Mouse (Mus musculus) macrophage (primary cell): ENCODE results near the gene St7. TPM values are rescaled to one million over a fixed set of nuclear protein-coding genes. Genes with fewer than 3 reads are reported as not detected.

Experiments
- H3K27ac ChIP-seq: fragments of 350-480 bp; formaldehyde crosslinking; 2 replicates; pipeline ENCODE4 v1.9.0; 2021
- H3K36me3 ChIP-seq: fragments of 350-480 bp; formaldehyde crosslinking; 2 replicates; pipeline ENCODE4 v1.9.0; 2021; ENCODE audit errors: inconsistent target
- H3K4me3 ChIP-seq: fragments of 350-480 bp; formaldehyde crosslinking; 2 replicates; pipeline ENCODE4 v1.9.0; 2021; ENCODE audit errors: inconsistent target
- H3K79me2 ChIP-seq: fragments of 350-480 bp; formaldehyde crosslinking; 2 replicates; pipeline ENCODE4 v1.9.0; 2021; ENCODE audit errors: inconsistent target
- whole genome bisulfite sequencing: methylation state at CpG from one replicate; pipeline ENCODE4 v1.1.7; 2026; ENCODE audit warnings: inconsistent platforms; ENCODE audit not compliant: missing documents; 5-methylcytosine and 5-hydroxymethylcytosine counted together
- polyA plus RNA-seq: library from polyadenylated mRNA; stranded (reverse); fragments of 250-400 nt; gene quantifications from 3 replicates; pipeline ENCODE4 v1.2.4, GENCODE M21; 2018; ENCODE audit warnings: inconsistent platforms

The St7 gene
- polyA plus RNA-seq, 1 experiment from 2014 or later = 8.0 TPM

GRCm38 (mm10) chr6:17931835-17932234 lies 239.1 kb downstream of the St7 start:
- no peaks in the 10 kb centered on the region for H3K36me3 ChIP-seq
- WGBS = 93% methylated on average over 7 of the region's 7 CpGs
- no peak overlapping the region for H3K27ac ChIP-seq
- H3K4me3 ChIP-seq = no peak overlapping the region
- H3K79me2 ChIP-seq = no peaks in the 10 kb centered on the region

- Histone ChIP-seq H3K79me2 (no peaks in the 10 kb centered on the region), H3K4me3 (no peak overlapping the region), H3K27ac (no peak overlapping the region), H3K36me3 (no peaks in the 10 kb centered on the region)
- 94% methylated on average over 8 of the region's 8 CpGs for WGBS
Measured at GRCm38 (mm10) chr6:17932806-17933205, 240.1 kb downstream of the St7 start.

GRCm38 (mm10) chr6:17938631-17939346 lies 246.1 kb downstream of the St7 start:
- Histone ChIP-seq H3K27ac (no peak overlapping the region), H3K4me3 (no peak overlapping the region), H3K79me2 (no peaks in the 10 kb centered on the region), H3K36me3 (no peaks in the 10 kb centered on the region)
- WGBS = 92% methylated on average over 11 of the region's 11 CpGs

GRCm38 (mm10) chr6:17941916-17942315 lies 249.2 kb downstream of the St7 start:
- H3K36me3 ChIP-seq = no peaks in the 10 kb centered on the region
- no peaks in the 10 kb centered on the region for H3K79me2 ChIP-seq
- no peak overlapping the region for H3K4me3 ChIP-seq
- 86% methylated on average over 2 of the region's 2 CpGs for WGBS
- H3K27ac ChIP-seq = no peak overlapping the region

- Histone ChIP-seq H3K36me3 (no peaks in the 10 kb centered on the region), H3K27ac (no peak overlapping the region), H3K79me2 (no peaks in the 10 kb centered on the region), H3K4me3 (no peak overlapping the region)
- 76% methylated on average over 7 of the region's 7 CpGs for WGBS
Measured at GRCm38 (mm10) chr6:17942344-17942743, 249.6 kb downstream of the St7 start.

GRCm38 (mm10) chr6:17943877-17944617 lies 251.3 kb downstream of the St7 start:
- Histone ChIP-seq H3K79me2 (no peaks in the 10 kb centered on the region), H3K36me3 (no peaks in the 10 kb centered on the region), H3K4me3 (no peak overlapping the region), H3K27ac (no peak overlapping the region)
- 85% methylated on average over 9 of the region's 9 CpGs for WGBS

- Histone ChIP-seq H3K4me3 (no peak overlapping the region), H3K79me2 (no peaks in the 10 kb centered on the region), H3K27ac (no peak overlapping the region), H3K36me3 (no peaks in the 10 kb centered on the region)
- WGBS = 76% methylated on average over 5 of the region's 5 CpGs
Measured at GRCm38 (mm10) chr6:17946456-17946855, 253.7 kb downstream of the St7 start.

GRCm38 (mm10) chr6:17947130-17947831 lies 254.5 kb downstream of the St7 start:
- H3K79me2 ChIP-seq = no peaks in the 10 kb centered on the region
- WGBS = 27% methylated on average over 11 of the region's 11 CpGs
- H3K4me3 ChIP-seq = no peak overlapping the region
- H3K27ac ChIP-seq = no peak overlapping the region
- no peaks in the 10 kb centered on the region for H3K36me3 ChIP-seq

- 89% methylated on average over 5 of the region's 5 CpGs for WGBS
- no peaks in the 10 kb centered on the region for H3K79me2 ChIP-seq
- no peak overlapping the region for H3K27ac ChIP-seq
- H3K4me3 ChIP-seq = no peak overlapping the region
- H3K36me3 ChIP-seq = no peaks in the 10 kb centered on the region
Measured at GRCm38 (mm10) chr6:17949103-17949502, 256.4 kb downstream of the St7 start.

GRCm38 (mm10) chr6:17951779-17952178 lies 259.0 kb downstream of the St7 start:
- H3K27ac ChIP-seq = no peak overlapping the region
- H3K36me3 ChIP-seq = no peaks in the 10 kb centered on the region
- H3K4me3 ChIP-seq = no peak overlapping the region
- no peaks in the 10 kb centered on the region for H3K79me2 ChIP-seq
- WGBS = 97% methylated on average over 8 of the region's 8 CpGs

GRCm38 (mm10) chr6:17963455-17963854 lies 270.7 kb downstream of the St7 start:
- no peak overlapping the region for H3K4me3 ChIP-seq
- no peaks in the 10 kb centered on the region for H3K79me2 ChIP-seq
- H3K36me3 ChIP-seq = no peaks in the 10 kb centered on the region
- H3K27ac ChIP-seq = no peak overlapping the region
- 92% methylated on average over 3 of the region's 3 CpGs for WGBS

GRCm38 (mm10) chr6:17968467-17969144 lies 275.9 kb downstream of the St7 start:
- Histone ChIP-seq H3K36me3 (no peaks in the 10 kb centered on the region), H3K27ac (no peak overlapping the region), H3K4me3 (no peak overlapping the region), H3K79me2 (no peaks in the 10 kb centered on the region)
- 100% methylated on average over 1 of the region's 1 CpGs for WGBS

GRCm38 (mm10) chr6:17969815-17970214 lies 277.1 kb downstream of the St7 start:
- no peak overlapping the region for H3K4me3 ChIP-seq
- no peak overlapping the region for H3K27ac ChIP-seq
- WGBS = 0% methylated on average over 1 of the region's 1 CpGs
- no peaks in the 10 kb centered on the region for H3K79me2 ChIP-seq
- H3K36me3 ChIP-seq = no peaks in the 10 kb centered on the region

- Histone ChIP-seq H3K36me3 (no peaks in the 10 kb centered on the region), H3K27ac (no peak overlapping the region), H3K79me2 (no peaks in the 10 kb centered on the region), H3K4me3 (no peak overlapping the region)
Measured at GRCm38 (mm10) chr6:17971393-17971792, 278.7 kb downstream of the St7 start.
